ENCODE assay signal across 28 mouse cellular contexts in the genomic region with DNA sequence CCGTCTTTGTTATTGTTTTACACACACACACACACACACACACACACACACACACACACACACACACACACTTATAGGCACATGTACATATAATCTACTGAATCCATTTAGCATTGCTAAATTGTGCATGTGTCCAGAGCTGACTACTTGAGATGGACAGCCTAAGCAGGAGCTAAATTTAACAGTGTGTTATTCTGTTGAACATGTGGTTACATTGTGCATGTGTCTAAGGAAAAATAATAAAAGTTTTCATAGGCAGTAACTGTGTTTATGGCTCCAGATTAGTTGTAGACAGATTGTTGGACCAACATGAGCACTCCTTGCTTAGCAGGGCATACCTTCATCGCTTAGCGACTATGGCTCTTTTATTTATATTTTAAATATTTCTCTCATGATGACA.
"Had no signal": no experiment of that assay in that cellular context is flagged by ENCODE, and none has a peak within 500 bp of the region (broad histone marks: within the 10 kb centered on the region; RNA-seq: fewer than 3 reads in every experiment).

No protein-coding gene starts in this region.

- H3K27ac ChIP-seq: embryonic facial prominence, embryonic 10.5 days; embryonic facial prominence, embryonic 12.5 days; embryonic facial prominence, embryonic 13.5 days; embryonic facial prominence, embryonic 15.5 days; forebrain, embryonic 10.5 days; forebrain, embryonic 12.5 days; forebrain, embryonic 13.5 days; forebrain, embryonic 15.5 days; gastrocnemius, adult 2 months had no signal

- H3K27me3 ChIP-seq: embryonic facial prominence, embryonic 12.5 days; embryonic facial prominence, embryonic 13.5 days; embryonic facial prominence, embryonic 15.5 days; forebrain, embryonic 12.5 days; forebrain, embryonic 13.5 days; forebrain, embryonic 15.5 days had no signal

- H3K4me3 ChIP-seq: embryonic facial prominence, embryonic 10.5 days; embryonic facial prominence, embryonic 12.5 days; embryonic facial prominence, embryonic 13.5 days; embryonic facial prominence, embryonic 15.5 days; erythroblast, embryonic 14.5 days; forebrain, embryonic 10.5 days; forebrain, embryonic 12.5 days; forebrain, embryonic 13.5 days; forebrain, embryonic 15.5 days; gastrocnemius, adult 2 months had no signal

- DNase-seq: cerebellum, adult 2 months; cerebellum, adult 8-10 months; cerebellum, adult 9-10 months; cerebellum, adult 9-11 months; cerebellum, postnatal 10 days; cerebellum, postnatal 14 days; cerebellum, postnatal 25 days; cerebellum, postnatal 36 days; embryo, embryonic 11 days; forebrain, postnatal 0 days; gastrocnemius, adult 2 months; gastrocnemius, postnatal 10 days; gastrocnemius, postnatal 14 days; gastrocnemius, postnatal 25 days; gastrocnemius, postnatal 36 days; heart, adult 11 months; heart, adult 18-20 months had no signal

- H3K4me2 ChIP-seq: embryonic facial prominence, embryonic 12.5 days; embryonic facial prominence, embryonic 13.5 days; embryonic facial prominence, embryonic 15.5 days; forebrain, embryonic 12.5 days; forebrain, embryonic 13.5 days; forebrain, embryonic 15.5 days had no signal

- H3K9ac ChIP-seq: embryonic facial prominence, embryonic 12.5 days; embryonic facial prominence, embryonic 13.5 days; embryonic facial prominence, embryonic 15.5 days; forebrain, embryonic 12.5 days; forebrain, embryonic 13.5 days; forebrain, embryonic 15.5 days; forebrain, postnatal 0 days had no signal

- ATAC-seq: forebrain, embryonic 13.5 days; forebrain, embryonic 14.5 days; forebrain, embryonic 15.5 days; forebrain, embryonic 16.5 days; forebrain, postnatal 0 days had no signal

- H3K36me3 ChIP-seq: embryonic facial prominence, embryonic 10.5 days; embryonic facial prominence, embryonic 12.5 days; embryonic facial prominence, embryonic 13.5 days; embryonic facial prominence, embryonic 15.5 days; forebrain, embryonic 10.5 days; forebrain, embryonic 12.5 days; forebrain, embryonic 15.5 days had no signal

- H3K4me1 ChIP-seq: embryonic facial prominence, embryonic 10.5 days; embryonic facial prominence, embryonic 12.5 days; embryonic facial prominence, embryonic 13.5 days; embryonic facial prominence, embryonic 15.5 days; forebrain, embryonic 10.5 days; forebrain, embryonic 12.5 days; forebrain, embryonic 13.5 days; forebrain, embryonic 15.5 days had no signal

- H3K9me3 ChIP-seq: embryonic facial prominence, embryonic 10.5 days; embryonic facial prominence, embryonic 12.5 days; embryonic facial prominence, embryonic 13.5 days; embryonic facial prominence, embryonic 15.5 days; forebrain, embryonic 10.5 days; forebrain, embryonic 12.5 days; forebrain, embryonic 13.5 days; forebrain, embryonic 15.5 days had no signal
